ENCODE assay signal across 15 mouse cellular contexts in genomic region chr4:13461067-13461466, GRCm38 (mm10).
DNase-seq lines count a peak whose midpoint lies in the region; ATAC-seq and TF ChIP-seq lines count a peak whose summit lies in the region.
"Had no signal": no experiment of that assay in that cellular context is flagged by ENCODE, and none has a peak within 500 bp of the region (broad histone marks: within the 10 kb centered on the region; RNA-seq: fewer than 3 reads in every experiment).

No protein-coding gene starts in this region.

- no peak overlapping the region for H3K9ac ChIP-seq in forebrain, embryonic 11.5 days (ENCODE audit: low read length)
- no peak overlapping the region for H3K9ac ChIP-seq in forebrain, postnatal 0 days
- no peak overlapping the region for H3K9ac ChIP-seq in forebrain, embryonic 14.5 days (ENCODE audit: low read length)
- no peak overlapping the region for H3K9ac ChIP-seq in neural tube, embryonic 12.5 days
- H3K9ac ChIP-seq: embryonic facial prominence, embryonic 13.5 days; limb, embryonic 13.5 days had no signal

- ATAC-seq in forebrain, embryonic 11.5 days (replicated peaks; ENCODE audit: low FRiP score) = peak; percentile 85
- no peak for ATAC-seq in forebrain, postnatal 0 days
- ATAC-seq in forebrain, embryonic 14.5 days = peak; percentile 72
- ATAC-seq in neural tube, embryonic 12.5 days (ENCODE audit: low FRiP score, low read depth) = peak; percentile 74; the same call in 1 of the 2 replicates

- 35% methylated on average over 3 of the region's 3 CpGs for WGBS in forebrain, embryonic 11.5 days
- 15% methylated on average over 3 of the region's 3 CpGs for WGBS in forebrain, postnatal 0 days
- 17% methylated on average over 3 of the region's 3 CpGs for WGBS in forebrain, embryonic 14.5 days
- 33% methylated on average over 3 of the region's 3 CpGs for WGBS in limb, embryonic 10.5 days
- 20% methylated on average over 3 of the region's 3 CpGs for WGBS in neural tube, embryonic 12.5 days

- no peak overlapping the region for H3K27ac ChIP-seq in forebrain, embryonic 11.5 days (ENCODE audit: low read depth, low read length)
- H3K27ac ChIP-seq in forebrain, postnatal 0 days (ENCODE audit: low read depth, low read length) = no peak overlapping the region
- H3K27ac ChIP-seq in forebrain, embryonic 14.5 days (ENCODE audit: low read depth, low read length) = peak overlapping the region; percentile 27; the same call in 1 of the 2 replicates
- H3K27ac ChIP-seq in limb, embryonic 10.5 days = peak overlapping the region; percentile 43; the same call in 1 of the 2 replicates
- H3K27ac ChIP-seq in neural tube, embryonic 12.5 days = 0 out of 2 replicates have a peak overlapping the region, but pooled peaks have one; percentile 6
- H3K27ac ChIP-seq: embryonic facial prominence, embryonic 13.5 days; limb, embryonic 13.5 days had no signal

- H3K27me3 ChIP-seq in forebrain, embryonic 11.5 days (ENCODE audit: control insufficient read depth, insufficient read depth, low read length) = no peaks in the 10 kb centered on the region
- no peaks in the 10 kb centered on the region for H3K27me3 ChIP-seq in forebrain, postnatal 0 days (ENCODE audit: insufficient read depth, low read length)
- no peaks in the 10 kb centered on the region for H3K27me3 ChIP-seq in forebrain, embryonic 14.5 days (replicated peaks; ENCODE audit: control insufficient read depth, insufficient read depth, low read length)
- H3K27me3 ChIP-seq in limb, embryonic 10.5 days (ENCODE audit: low read depth, poor library complexity, severe bottlenecking) = no peaks in the 10 kb centered on the region
- no peaks in the 10 kb centered on the region for H3K27me3 ChIP-seq in neural tube, embryonic 12.5 days (replicated peaks)
- H3K27me3 ChIP-seq: embryonic facial prominence, embryonic 13.5 days; limb, embryonic 13.5 days had no signal

- intact Hi-C loops in left cerebral cortex, postnatal 25 days (cut with DNase I) = no loop called here

- H3K9me3 ChIP-seq in forebrain, embryonic 11.5 days (ENCODE audit: control insufficient read depth, low read length) = no peaks in the 10 kb centered on the region
- H3K9me3 ChIP-seq in forebrain, postnatal 0 days (ENCODE audit: low read length) = no peaks in the 10 kb centered on the region
- H3K9me3 ChIP-seq in forebrain, embryonic 14.5 days (replicated peaks; ENCODE audit: control insufficient read depth, low read length) = no peaks in the 10 kb centered on the region
- no peaks in the 10 kb centered on the region for H3K9me3 ChIP-seq in limb, embryonic 10.5 days (replicated peaks)
- H3K9me3 ChIP-seq in neural tube, embryonic 12.5 days = no peaks in the 10 kb centered on the region
- H3K9me3 ChIP-seq: embryonic facial prominence, embryonic 13.5 days; limb, embryonic 13.5 days had no signal

- no peak for TF ChIP-seq CTCF in forebrain, postnatal 0 days (IDR thresholded peaks at IDR 0.05; ENCODE audit: low read depth)

- peaks cover 5% of the 10 kb centered on the region; the same call in 1 of the 2 replicates for H3K4me1 ChIP-seq in forebrain, embryonic 11.5 days (replicated peaks; ENCODE audit: control insufficient read depth, insufficient read depth, low read length)
- no peaks in the 10 kb centered on the region for H3K4me1 ChIP-seq in forebrain, postnatal 0 days (ENCODE audit: insufficient read depth)
- H3K4me1 ChIP-seq in forebrain, embryonic 14.5 days (ENCODE audit: control insufficient read depth, insufficient read depth, low read length) = peaks cover 16% of the 10 kb centered on the region
- H3K4me1 ChIP-seq in limb, embryonic 10.5 days = peaks cover 31% of the 10 kb centered on the region
- H3K4me1 ChIP-seq in neural tube, embryonic 12.5 days = 0 out of 2 replicates have a peak, but pooled peaks cover 4% of the 10 kb centered on the region

- H3K36me3 ChIP-seq in forebrain, embryonic 11.5 days (ENCODE audit: control insufficient read depth, insufficient read depth, low read length) = no peaks in the 10 kb centered on the region
- no peaks in the 10 kb centered on the region for H3K36me3 ChIP-seq in forebrain, postnatal 0 days (ENCODE audit: insufficient read depth)
- no peaks in the 10 kb centered on the region for H3K36me3 ChIP-seq in forebrain, embryonic 14.5 days (ENCODE audit: control insufficient read depth, insufficient read depth, low read length)
- H3K36me3 ChIP-seq in limb, embryonic 10.5 days = no peaks in the 10 kb centered on the region
- no peaks in the 10 kb centered on the region for H3K36me3 ChIP-seq in neural tube, embryonic 12.5 days
- H3K36me3 ChIP-seq: embryonic facial prominence, embryonic 13.5 days; limb, embryonic 13.5 days had no signal

- DNase-seq in forebrain, embryonic 11.5 days (ENCODE audit: low spot score) = no peak
- no peak for DNase-seq in forebrain, postnatal 0 days
- peak; percentile 54 for DNase-seq in forebrain, embryonic 14.5 days (ENCODE audit: low spot score)
- DNase-seq in limb, embryonic 10.5 days (ENCODE audit: low spot score) = no peak
- no peak for DNase-seq in ovary, postnatal 14 days (ENCODE audit: low spot score)
- DNase-seq in heart, adult 9 months (ENCODE audit: low spot score in 2 of 2) = no peak
- no peak for DNase-seq in left cerebral cortex, postnatal 25 days (ENCODE audit: low spot score in 2 of 2)
- DNase-seq: cerebellum, adult 8-10 months; heart, adult 11 months; kidney, postnatal 10 days; layer of hippocampus, adult 9-11 months; lung, adult 18-20 months had no signal

- no peak overlapping the region for H3K4me2 ChIP-seq in forebrain, embryonic 11.5 days (ENCODE audit: low read depth, low read length, severe bottlenecking)
- H3K4me2 ChIP-seq in forebrain, postnatal 0 days (ENCODE audit: low read depth) = no peak overlapping the region
- H3K4me2 ChIP-seq in forebrain, embryonic 14.5 days (ENCODE audit: low read length) = no peak overlapping the region
- no peak overlapping the region for H3K4me2 ChIP-seq in neural tube, embryonic 12.5 days (replicated peaks)
- H3K4me2 ChIP-seq: embryonic facial prominence, embryonic 13.5 days; limb, embryonic 13.5 days had no signal

- no peak overlapping the region for H3K4me3 ChIP-seq in forebrain, embryonic 11.5 days (ENCODE audit: low read depth, low read length)
- no peak overlapping the region for H3K4me3 ChIP-seq in forebrain, postnatal 0 days (ENCODE audit: low read depth, low read length)
- no peak overlapping the region for H3K4me3 ChIP-seq in forebrain, embryonic 14.5 days (ENCODE audit: low read depth, low read length)
- no peak overlapping the region for H3K4me3 ChIP-seq in limb, embryonic 10.5 days
- no peak overlapping the region for H3K4me3 ChIP-seq in neural tube, embryonic 12.5 days
- H3K4me3 ChIP-seq: embryonic facial prominence, embryonic 13.5 days; limb, embryonic 13.5 days had no signal

Comparison
In these comparisons a context has a peak if more than half of its experiments do, and no peak if none do; other contexts are left out.
1. H3K27ac ChIP-seq: peak in forebrain, embryonic 14.5 days (single experiment), limb, embryonic 10.5 days (single experiment) and neural tube, embryonic 12.5 days (single experiment); none in forebrain, embryonic 11.5 days (single experiment) and forebrain, postnatal 0 days (single experiment).